ENCODE assay signal across 17 mouse cellular contexts in genomic region chr14:115339084-115339483, GRCm38 (mm10).
DNase-seq lines count a peak whose midpoint lies in the region; TF ChIP-seq lines count a peak whose summit lies in the region.
"Had no signal": no experiment of that assay in that cellular context is flagged by ENCODE, and none has a peak within 500 bp of the region (broad histone marks: within the 10 kb centered on the region; RNA-seq: fewer than 3 reads in every experiment).

No protein-coding gene starts in this region.

- H3K79me2 ChIP-seq in MEL (ENCODE audit: control insufficient read depth, insufficient read depth, low read length, poor library complexity) = no peaks in the 10 kb centered on the region

- intact Hi-C loops in left cerebral cortex, adult 2 months (cut with DNase I) = no loop called here

- no peaks in the 10 kb centered on the region for H3K36me3 ChIP-seq in MEL (ENCODE audit: control insufficient read depth in 1 of 2, insufficient read depth in 2 of 2, low read length in 2 of 2)
- H3K36me3 ChIP-seq: heart, embryonic 13.5 days; hindbrain, embryonic 10.5 days; liver, embryonic 13.5 days; midbrain, embryonic 15.5 days had no signal

- no peak for TF ChIP-seq POLR2A in MEL (IDR thresholded peaks at IDR 0.05; ENCODE audit: control insufficient read depth in 1 of 2, insufficient read depth in 1 of 2, low read depth in 1 of 2, low read length in 2 of 2, poor library complexity in 1 of 2)

- no peaks in the 10 kb centered on the region for H3K4me1 ChIP-seq in MEL (ENCODE audit: control insufficient read depth in 1 of 2, insufficient read depth in 2 of 2, low read length in 2 of 2)
- H3K4me1 ChIP-seq: heart, embryonic 13.5 days; hindbrain, embryonic 10.5 days; liver, embryonic 13.5 days; midbrain, embryonic 15.5 days had no signal

- no peaks in the 10 kb centered on the region for H3K27me3 ChIP-seq in MEL (ENCODE audit: control insufficient read depth in 1 of 2, insufficient read depth in 2 of 2, low read length in 2 of 2)
- H3K27me3 ChIP-seq: heart, embryonic 13.5 days; liver, embryonic 13.5 days; midbrain, embryonic 15.5 days had no signal

- H3K9me3 ChIP-seq in MEL (replicated peaks; ENCODE audit: insufficient read depth, low read length) = no peaks in the 10 kb centered on the region
- H3K9me3 ChIP-seq: heart, embryonic 13.5 days; hindbrain, embryonic 10.5 days; liver, embryonic 13.5 days; midbrain, embryonic 15.5 days had no signal

- no peak for TF ChIP-seq EP300 in MEL (IDR thresholded peaks at IDR 0.05; ENCODE audit: low read depth in 1 of 2, low read length in 2 of 2)

- no peak overlapping the region for H3K4me3 ChIP-seq in left cerebral cortex, adult 2 months
- H3K4me3 ChIP-seq in MEL (ENCODE audit: control insufficient read depth in 1 of 2, insufficient read depth in 1 of 2, low read depth in 2 of 2, low read length in 2 of 2) = no peak overlapping the region
- H3K4me3 ChIP-seq: heart, embryonic 13.5 days; hindbrain, embryonic 10.5 days; liver, embryonic 13.5 days; midbrain, embryonic 15.5 days had no signal

- TF ChIP-seq CTCF in left cerebral cortex, adult 2 months (IDR thresholded peaks at IDR 0.05) = peak; percentile 20
- TF ChIP-seq CTCF in MEL (IDR thresholded peaks at IDR 0.05 in 2 of 3, conservative IDR thresholded peaks at IDR 0.05 in 1 of 3; ENCODE audit: control insufficient read depth in 1 of 3, insufficient read depth in 1 of 3, low read depth in 2 of 3, low read length in 3 of 3, poor library complexity in 1 of 3, severe bottlenecking in 1 of 3) = peak in 1 of 3 experiments; percentile 26; a peak in 1 of 6 replicates

- TF ChIP-seq RAD21 in MEL (IDR thresholded peaks at IDR 0.05; ENCODE audit: low read depth, low read length) = peak; percentile 17

- DNase-seq in embryo, embryonic 10.5 days (ENCODE audit: low spot score) = peak; percentile 32
- DNase-seq in embryo, embryonic 9.5 days (ENCODE audit: extremely low spot score) = no peak
- DNase-seq in left cerebral cortex, adult 2 months (ENCODE audit: extremely low spot score in 1 of 2, low spot score in 2 of 2) = no peak
- no peak for DNase-seq in left cerebral cortex, adult 11 months (ENCODE audit: low spot score)
- peak; percentile 10 for DNase-seq in MEL (ENCODE audit: low read depth, low spot score)
- peak; percentile 15 for DNase-seq in induced T-regulatory cell, adult 2 months (ENCODE audit: low read depth)
- DNase-seq in ovary, postnatal 36 days (ENCODE audit: low spot score) = no peak
- no peak for DNase-seq in cerebellum, postnatal 4 days (ENCODE audit: low spot score in 2 of 2)
- DNase-seq: adrenal gland, postnatal 25 days; cerebellum, adult 11 months; gastrocnemius, postnatal 36 days; liver, embryonic 13.5 days; lung, postnatal 36 days; thymus, postnatal 25 days had no signal

- no peak overlapping the region for H3K27ac ChIP-seq in left cerebral cortex, adult 2 months
- H3K27ac ChIP-seq in MEL (ENCODE audit: control insufficient read depth, low read depth, low read length) = no peak overlapping the region
- H3K27ac ChIP-seq: heart, embryonic 13.5 days; hindbrain, embryonic 10.5 days; liver, embryonic 13.5 days; midbrain, embryonic 15.5 days had no signal

- no peak overlapping the region for H3K9ac ChIP-seq in MEL (ENCODE audit: control insufficient read depth, low read depth, low read length, poor library complexity, severe bottlenecking)
- H3K9ac ChIP-seq: heart, embryonic 13.5 days; liver, embryonic 13.5 days; midbrain, embryonic 15.5 days had no signal

TF ChIP-seq in MEL, 35 proteins besides CTCF, POLR2A, EP300 and RAD21:
- TF ChIP-seq NRF1 (IDR thresholded peaks at IDR 0.05; ENCODE audit: insufficient read depth, low read depth, low read length, poor library complexity, severe bottlenecking) (no peak), USF2 (IDR thresholded peaks at IDR 0.05; ENCODE audit: borderline replicate concordance in 1 of 2, insufficient read depth in 1 of 2, low read depth in 1 of 2, low read length in 2 of 2) (no peak), CHD1 (IDR thresholded peaks at IDR 0.05; ENCODE audit: low read depth, low read length) (no peak), MAZ (IDR thresholded peaks at IDR 0.05; ENCODE audit: low read depth, low read length) (no peak), MXI1 (IDR thresholded peaks at IDR 0.05; ENCODE audit: low read depth, low read length) (no peak), TBP (IDR thresholded peaks at IDR 0.05; ENCODE audit: low read depth, low read length) (no peak)

Comparison
In these comparisons a context has a peak if more than half of its experiments do, and no peak if none do; other contexts are left out.
1. DNase-seq: peak in embryo, embryonic 10.5 days (single experiment), MEL (single experiment) and induced T-regulatory cell, adult 2 months (single experiment); none in embryo, embryonic 9.5 days (single experiment), left cerebral cortex, adult 2 months (0 of 2), left cerebral cortex, adult 11 months (single experiment), ovary, postnatal 36 days (single experiment) and cerebellum, postnatal 4 days (0 of 2).